Mouse (Mus musculus) lung, embryonic 16.5 days (tissue): Measurements from ENCODE around the gene Kcnh1. TPM values are rescaled to one million over a fixed set of nuclear protein-coding genes. Genes with fewer than 3 reads are reported as not detected.

ENCODE experiments used
- ATAC-seq: fragments of 200-750 bp; cut with Nextera tagmentation; 2 replicates; pipeline ENCODE4 v1.8.0; 2017; ENCODE audit warnings: low read depth, mild to moderate bottlenecking, moderate library complexity
- H3K27ac ChIP-seq: fragments of 300-500 bp; sonication (generic); 2 replicates; pipeline ENCODE4 v1.5.1; 2014; ENCODE audit warnings: mild to moderate bottlenecking, control low read depth, low read length
- H3K27me3 ChIP-seq: fragments of 300-500 bp; sonication (generic); 2 replicates; pipeline ENCODE4 v1.6.1; 2014; ENCODE audit warnings: low read depth, low read length, mixed read lengths; ENCODE audit not compliant: control insufficient read depth, insufficient read depth
- H3K36me3 ChIP-seq: fragments of 300-500 bp; sonication (generic); 2 replicates; pipeline ENCODE4 v1.6.1; 2014; ENCODE audit warnings: low read length; ENCODE audit not compliant: control insufficient read depth, insufficient read depth
- H3K4me1 ChIP-seq: fragments of 300-500 bp; sonication (generic); replicated peaks from 2 replicates; pipeline ENCODE4 v1.6.1; 2014; ENCODE audit warnings: low read length, mixed read lengths; ENCODE audit not compliant: control insufficient read depth, insufficient read depth
- H3K4me2 ChIP-seq: fragments of 300-500 bp; sonication (generic); 2 replicates; pipeline ENCODE4 v1.6.1; 2014; ENCODE audit warnings: low read depth, low read length, control low read depth
- H3K4me3 ChIP-seq: fragments of 300-500 bp; sonication (generic); 2 replicates; pipeline ENCODE4 v1.5.1; 2014; ENCODE audit warnings: mild to moderate bottlenecking, low read length, control low read depth
- H3K9ac ChIP-seq: fragments of 300-500 bp; sonication (generic); 2 replicates; pipeline ENCODE4 v1.6.1; 2014; ENCODE audit warnings: low read length, control low read depth
- H3K9me3 ChIP-seq: fragments of 300-500 bp; sonication (generic); 2 replicates; pipeline ENCODE4 v1.6.1; 2016; ENCODE audit warnings: low read length; ENCODE audit not compliant: control insufficient read depth
- WGBS: fragments of 180-500 bp; shearing (Covaris S2); extraction: QIAGEN DNeasy Blood & Tissue Kit; methylation state at CpG from one replicate; pipeline ENCODE4 v1.1.7; 2014; 5-methylcytosine and 5-hydroxymethylcytosine counted together
- polyA plus RNA-seq: library from polyadenylated mRNA; unstranded; fragments of >200 nt; fragmentation: Nextera tagmentation; extraction: Ambion mirVana; gene quantifications from 2 replicates; pipeline ENCODE4 v1.2.1, GENCODE M21; 2015

Kcnh1 gene
- polyA plus RNA-seq: 0.97 and 0.98 TPM in 2 replicates

GRCm38 (mm10) chr1:192190508-192191321 lies at the start of gene Kcnh1:
Kcnh1 (plus strand) TSS chr1:192190774.
- no peaks in the 10 kb centered on the region for H3K36me3 ChIP-seq
- H3K4me1 ChIP-seq: peaks cover 6% of the 10 kb centered on the region
- H3K4me2 ChIP-seq: peak within 1 kb of the TSS; percentile 82
- peak; percentile 95 for ATAC-seq
- no peaks in the 10 kb centered on the region for H3K9me3 ChIP-seq
- peak within 1 kb of the TSS; percentile 54 for H3K4me3 ChIP-seq
- H3K27me3 ChIP-seq: peaks cover 14% of the 10 kb centered on the region
- H3K27ac ChIP-seq: no peak within 1 kb of the TSS
- WGBS: 1% methylated on average over 64 of the region's 73 CpGs
- peak within 1 kb of the TSS; percentile 61 for H3K9ac ChIP-seq

- Histone ChIP-seq H3K27ac (no peak overlapping the region), H3K27me3 (no peaks in the 10 kb centered on the region), H3K9me3 (no peaks in the 10 kb centered on the region), H3K4me2 (no peak overlapping the region), H3K36me3 (no peaks in the 10 kb centered on the region), H3K4me3 (no peak overlapping the region), H3K4me1 (no peaks in the 10 kb centered on the region), H3K9ac (no peak overlapping the region)
- no peak for ATAC-seq
- WGBS: 87% methylated on average over 4 of the region's 4 CpGs
Measured at GRCm38 (mm10) chr1:192151179-192151578, 39.4 kb upstream of the Kcnh1 start.

GRCm38 (mm10) chr1:192171477-192171876 lies 19.1 kb upstream of the Kcnh1 start:
- no peaks in the 10 kb centered on the region for H3K36me3 ChIP-seq
- no peak overlapping the region for H3K4me3 ChIP-seq
- no peak for ATAC-seq
- H3K9me3 ChIP-seq: no peaks in the 10 kb centered on the region; the same call in 1 of the 2 replicates
- no peak overlapping the region for H3K27ac ChIP-seq
- H3K9ac ChIP-seq: no peak overlapping the region
- no peaks in the 10 kb centered on the region for H3K4me1 ChIP-seq
- H3K27me3 ChIP-seq: no peaks in the 10 kb centered on the region
- H3K4me2 ChIP-seq: no peak overlapping the region
- 74% methylated on average over 3 of the region's 3 CpGs for WGBS

- no peak overlapping the region for H3K4me2 ChIP-seq
- no peaks in the 10 kb centered on the region for H3K9me3 ChIP-seq
- H3K9ac ChIP-seq: no peak overlapping the region
- no peak overlapping the region for H3K4me3 ChIP-seq
- WGBS: 20% methylated on average over 3 of the region's 3 CpGs
- H3K4me1 ChIP-seq: no peaks in the 10 kb centered on the region
- H3K27ac ChIP-seq: no peak overlapping the region
- no peak for ATAC-seq
- no peaks in the 10 kb centered on the region for H3K27me3 ChIP-seq
- H3K36me3 ChIP-seq: no peaks in the 10 kb centered on the region
Measured at GRCm38 (mm10) chr1:192179877-192180276, 10.7 kb upstream of the Kcnh1 start.

- Histone ChIP-seq H3K4me1 (no peaks in the 10 kb centered on the region), H3K27me3 (no peaks in the 10 kb centered on the region), H3K36me3 (no peaks in the 10 kb centered on the region), H3K27ac (no peak overlapping the region), H3K4me2 (no peak overlapping the region), H3K9me3 (no peaks in the 10 kb centered on the region), H3K9ac (no peak overlapping the region), H3K4me3 (no peak overlapping the region)
- 55% methylated on average over 4 of the region's 4 CpGs for WGBS
- no peak for ATAC-seq
Measured at GRCm38 (mm10) chr1:192181696-192182257, 8.8 kb upstream of the Kcnh1 start.

GRCm38 (mm10) chr1:192189056-192189455 lies 1.5 kb upstream of the Kcnh1 start:
- Histone ChIP-seq H3K4me1 (peaks cover 6% of the 10 kb centered on the region), H3K9ac (no peak overlapping the region), H3K4me3 (no peak overlapping the region), H3K27me3 (peaks cover 14% of the 10 kb centered on the region), H3K9me3 (no peaks in the 10 kb centered on the region), H3K36me3 (no peaks in the 10 kb centered on the region), H3K4me2 (no peak overlapping the region), H3K27ac (no peak overlapping the region)
- WGBS: 7% methylated on average over 4 of the region's 4 CpGs
- ATAC-seq: no peak

- no peak for ATAC-seq
- H3K27me3 ChIP-seq: peaks cover 14% of the 10 kb centered on the region
- no peaks in the 10 kb centered on the region for H3K36me3 ChIP-seq
- H3K9ac ChIP-seq: no peak overlapping the region
- peaks cover 6% of the 10 kb centered on the region for H3K4me1 ChIP-seq
- no peak overlapping the region for H3K27ac ChIP-seq
- no peak overlapping the region for H3K4me2 ChIP-seq
- no peaks in the 10 kb centered on the region for H3K9me3 ChIP-seq
- 81% methylated on average over 11 of the region's 11 CpGs for WGBS
- no peak overlapping the region for H3K4me3 ChIP-seq
Measured at GRCm38 (mm10) chr1:192189771-192190170, 803 bp upstream of the Kcnh1 start.

GRCm38 (mm10) chr1:192191322-192191639 lies 707 bp downstream of the Kcnh1 start:
- H3K27me3 ChIP-seq: peaks cover 14% of the 10 kb centered on the region
- H3K9ac ChIP-seq: peak overlapping the region; percentile 61
- H3K27ac ChIP-seq: no peak overlapping the region
- peaks cover 6% of the 10 kb centered on the region for H3K4me1 ChIP-seq
- WGBS: 4% methylated on average over 13 of the region's 13 CpGs
- H3K4me3 ChIP-seq: peak overlapping the region; percentile 54
- no peak for ATAC-seq
- no peaks in the 10 kb centered on the region for H3K9me3 ChIP-seq
- peak overlapping the region; percentile 82 for H3K4me2 ChIP-seq
- H3K36me3 ChIP-seq: no peaks in the 10 kb centered on the region

- ATAC-seq: no peak
- peaks cover 6% of the 10 kb centered on the region for H3K4me1 ChIP-seq
- no peak overlapping the region for H3K9ac ChIP-seq
- no peaks in the 10 kb centered on the region for H3K9me3 ChIP-seq
- H3K4me2 ChIP-seq: peak overlapping the region; percentile 82; the same call in 1 of the 2 replicates
- H3K36me3 ChIP-seq: no peaks in the 10 kb centered on the region
- 50% methylated on average over 8 of the region's 8 CpGs for WGBS
- H3K4me3 ChIP-seq: no peak overlapping the region
- H3K27me3 ChIP-seq: peaks cover 14% of the 10 kb centered on the region
- no peak overlapping the region for H3K27ac ChIP-seq
Measured at GRCm38 (mm10) chr1:192191859-192192258, 1.3 kb downstream of the Kcnh1 start.
